Mouse (Mus musculus) right cerebral cortex, postnatal 25 days (tissue): ENCODE measurements around the gene Gm10260.

ENCODE experiments used
- DNase-seq: peaks from one replicate; pipeline ENCODE4 v3.0.0; 2022

Gm10260 gene

GRCm38 (mm10) chr13:97768046-97768682, 7.7 kb upstream of the Gm10260 start:
- DNase-seq, result no peak

- DNase-seq, result no peak
These were observed 6.2 kb upstream of the Gm10260 start for GRCm38 (mm10) chr13:97766600-97766999.

GRCm38 (mm10) chr13:97765913-97766312, 5.5 kb upstream of the Gm10260 start:
- DNase-seq, result no peak

- no peak for DNase-seq
These were observed 3.6 kb upstream of the Gm10260 start for GRCm38 (mm10) chr13:97764067-97764466.

GRCm38 (mm10) chr13:97763436-97763835, 3.0 kb upstream of the Gm10260 start:
- DNase-seq, result no peak

- no peak for DNase-seq
These were observed 1.7 kb upstream of the Gm10260 start for GRCm38 (mm10) chr13:97762121-97762520.

GRCm38 (mm10) chr13:97757033-97757432, 3.4 kb downstream of the Gm10260 start:
- DNase-seq, result peak; percentile 32

- DNase-seq, result no peak
These were observed 4.3 kb downstream of the Gm10260 start for GRCm38 (mm10) chr13:97756091-97756490.

- DNase-seq, result no peak
These were observed 9.5 kb downstream of the Gm10260 start for GRCm38 (mm10) chr13:97750851-97751381.

GRCm38 (mm10) chr13:97747037-97747860, 13.2 kb downstream of the Gm10260 start:
- no peak for DNase-seq

- DNase-seq, result no peak
These were observed 15.8 kb downstream of the Gm10260 start for GRCm38 (mm10) chr13:97744669-97745068.

- no peak for DNase-seq
These were observed 16.4 kb downstream of the Gm10260 start for GRCm38 (mm10) chr13:97744036-97744435.

- DNase-seq, result no peak
These were observed 17.0 kb downstream of the Gm10260 start for GRCm38 (mm10) chr13:97743229-97743988.

GRCm38 (mm10) chr13:97735931-97736330, 24.5 kb downstream of the Gm10260 start:
- no peak for DNase-seq

GRCm38 (mm10) chr13:97734760-97735159, 25.7 kb downstream of the Gm10260 start:
- DNase-seq, result no peak

- DNase-seq, result no peak
These were observed 35.1 kb downstream of the Gm10260 start for GRCm38 (mm10) chr13:97725160-97725825.

- DNase-seq, result no peak
These were observed 35.9 kb downstream of the Gm10260 start for GRCm38 (mm10) chr13:97724551-97724950.

GRCm38 (mm10) chr13:97712506-97713275, 47.7 kb downstream of the Gm10260 start:
- no peak for DNase-seq

GRCm38 (mm10) chr13:97711510-97711909, 48.9 kb downstream of the Gm10260 start:
- no peak for DNase-seq
